Mouse (Mus musculus) forebrain, embryonic 11.5 days (tissue): ENCODE data around the gene Rcc1. TPM values are rescaled to one million over a fixed set of nuclear protein-coding genes. Genes with fewer than 3 reads are reported as not detected.
A peak's percentile ranks its signal among the peaks of the same experiment; 100 is the strongest.

ENCODE experiments used
- ATAC-seq: fragments of 200-750 bp; cut with Nextera tagmentation; replicated peaks from 2 replicates; pipeline ENCODE4 v1.8.0; 2017; ENCODE audit warnings: moderate TSS enrichment; ENCODE audit not compliant: low FRiP score
- DNase-seq: peaks from one replicate; pipeline ENCODE4 v3.0.0-alpha.2; 2017; ENCODE audit warnings: low spot score
- H3K27ac ChIP-seq: fragments of 300-500 bp; sonication (generic); 2 replicates; pipeline ENCODE4 v1.5.1; 2014; ENCODE audit warnings: low read depth, low read length
- H3K27me3 ChIP-seq: fragments of 300-500 bp; sonication (generic); 2 replicates; pipeline ENCODE4 v1.6.1; 2014; ENCODE audit warnings: mild to moderate bottlenecking, low read length, mixed read lengths; ENCODE audit not compliant: control insufficient read depth, insufficient read depth
- H3K36me3 ChIP-seq: fragments of 300-500 bp; sonication (generic); 2 replicates; pipeline ENCODE4 v1.6.1; 2014; ENCODE audit warnings: mild to moderate bottlenecking, low read length, moderate library complexity, mixed read lengths; ENCODE audit not compliant: control insufficient read depth, insufficient read depth
- H3K4me1 ChIP-seq: fragments of 300-500 bp; sonication (generic); replicated peaks from 2 replicates; pipeline ENCODE4 v1.6.1; 2014; ENCODE audit warnings: low read length, mixed read lengths; ENCODE audit not compliant: control insufficient read depth, insufficient read depth
- H3K4me2 ChIP-seq: fragments of 300-500 bp; sonication (generic); 2 replicates; pipeline ENCODE4 v1.6.1; 2014; ENCODE audit warnings: low read depth, mild to moderate bottlenecking, low read length, moderate library complexity, mixed read lengths; ENCODE audit not compliant: severe bottlenecking
- H3K4me3 ChIP-seq: fragments of 300-500 bp; sonication (generic); 2 replicates; pipeline ENCODE4 v1.5.1; 2014; ENCODE audit warnings: low read depth, low read length
- H3K9ac ChIP-seq: fragments of 300-500 bp; sonication (generic); 2 replicates; pipeline ENCODE4 v1.6.1; 2014; ENCODE audit warnings: low read length
- H3K9me3 ChIP-seq: fragments of 300-500 bp; sonication (generic); 2 replicates; pipeline ENCODE4 v1.6.1; 2016; ENCODE audit warnings: low read length, mixed read lengths; ENCODE audit not compliant: control insufficient read depth
- WGBS: fragments of 180-500 bp; shearing (Covaris S2); extraction: QIAGEN DNeasy Blood & Tissue Kit; methylation state at CpG from one replicate; pipeline ENCODE4 v1.1.7; 2014; 5-methylcytosine and 5-hydroxymethylcytosine counted together
- polyA plus RNA-seq: library from polyadenylated mRNA; unstranded; fragments of >200 nt; fragmentation: Nextera tagmentation; extraction: Ambion mirVana; gene quantifications from 2 replicates; pipeline ENCODE4 v1.2.1, GENCODE M21; 2014

Gene Rcc1
- polyA plus RNA-seq, result 93.2 and 103 TPM in 2 replicates

GRCm38 (mm10) chr4:132353481-132353885 is at the start of gene Rcc1:
Rcc1 (minus strand) TSS chr4:132353605.
- Histone ChIP-seq H3K4me2 (peak within 1 kb of the TSS; percentile 79), H3K4me3 (peak within 1 kb of the TSS; percentile 76), H3K36me3 (peaks cover 11% of the 10 kb centered on the region), H3K27me3 (no peaks in the 10 kb centered on the region), H3K27ac (peak within 1 kb of the TSS; percentile 90), H3K9ac (peak within 1 kb of the TSS; percentile 88), H3K9me3 (no peaks in the 10 kb centered on the region), H3K4me1 (no peaks in the 10 kb centered on the region; the same call in 1 of the 2 replicates)
- peak; percentile 90 for ATAC-seq
- peak; percentile 93 for DNase-seq
- WGBS, result under 1% methylated on average over 31 of the region's 31 CpGs

DNA sequence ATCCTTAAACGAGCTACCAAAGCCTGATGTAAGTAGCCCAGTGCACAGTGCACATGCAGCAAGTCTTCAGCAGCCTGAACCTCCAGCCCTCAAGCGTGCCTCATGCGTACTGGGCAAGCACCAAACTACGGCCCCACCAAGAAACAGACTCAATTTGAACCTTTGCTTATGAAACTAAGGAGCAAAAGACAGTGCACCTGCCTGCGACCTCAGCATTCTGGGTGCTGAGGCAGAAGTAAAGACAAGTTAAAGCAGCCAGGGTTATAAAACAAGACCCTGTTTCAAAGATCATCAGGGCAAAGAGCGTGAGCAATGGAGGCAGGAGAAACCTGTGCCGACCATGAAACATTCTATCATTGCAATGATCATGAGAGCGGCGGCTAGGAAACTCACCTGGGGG is 47.6 kb upstream of the Rcc1 start:
- Histone ChIP-seq H3K4me1 (peaks cover 5% of the 10 kb centered on the region; the same call in 1 of the 2 replicates), H3K9ac (no peak overlapping the region), H3K4me3 (no peak overlapping the region), H3K27ac (no peak overlapping the region), H3K27me3 (no peaks in the 10 kb centered on the region), H3K9me3 (no peaks in the 10 kb centered on the region), H3K36me3 (no peaks in the 10 kb centered on the region), H3K4me2 (no peak overlapping the region)
- WGBS, result 92% methylated on average over 9 of the region's 9 CpGs
- ATAC-seq, result no peak
- no peak for DNase-seq

DNA sequence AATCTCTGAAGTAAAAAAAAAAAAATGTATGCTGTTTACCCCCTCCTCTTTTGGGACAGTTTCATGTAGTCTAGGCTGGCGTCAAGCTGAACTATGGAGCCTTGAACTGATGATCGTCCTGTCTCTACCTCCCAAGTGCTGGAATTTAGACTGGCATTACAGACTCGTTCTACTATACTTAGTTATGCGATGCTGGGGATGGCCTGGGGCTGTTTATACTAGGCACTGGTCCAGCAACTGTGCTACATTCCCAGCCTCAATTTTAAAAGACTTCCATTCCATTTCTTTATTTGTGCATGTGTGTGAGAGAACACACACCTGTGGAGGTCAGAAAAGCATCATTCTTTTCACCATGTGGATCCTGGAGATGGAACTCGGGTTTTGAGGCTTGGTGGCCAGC is 45.5 kb upstream of the Rcc1 start:
- no peaks in the 10 kb centered on the region for H3K27me3 ChIP-seq
- H3K36me3 ChIP-seq, result no peaks in the 10 kb centered on the region
- no peak overlapping the region for H3K27ac ChIP-seq
- H3K9ac ChIP-seq, result no peak overlapping the region
- no peak for DNase-seq
- no peak for ATAC-seq
- H3K4me1 ChIP-seq, result peaks cover 5% of the 10 kb centered on the region; the same call in 1 of the 2 replicates
- WGBS, result 80% methylated on average over 5 of the region's 5 CpGs
- no peak overlapping the region for H3K4me2 ChIP-seq
- no peaks in the 10 kb centered on the region for H3K9me3 ChIP-seq
- H3K4me3 ChIP-seq, result no peak overlapping the region

DNA sequence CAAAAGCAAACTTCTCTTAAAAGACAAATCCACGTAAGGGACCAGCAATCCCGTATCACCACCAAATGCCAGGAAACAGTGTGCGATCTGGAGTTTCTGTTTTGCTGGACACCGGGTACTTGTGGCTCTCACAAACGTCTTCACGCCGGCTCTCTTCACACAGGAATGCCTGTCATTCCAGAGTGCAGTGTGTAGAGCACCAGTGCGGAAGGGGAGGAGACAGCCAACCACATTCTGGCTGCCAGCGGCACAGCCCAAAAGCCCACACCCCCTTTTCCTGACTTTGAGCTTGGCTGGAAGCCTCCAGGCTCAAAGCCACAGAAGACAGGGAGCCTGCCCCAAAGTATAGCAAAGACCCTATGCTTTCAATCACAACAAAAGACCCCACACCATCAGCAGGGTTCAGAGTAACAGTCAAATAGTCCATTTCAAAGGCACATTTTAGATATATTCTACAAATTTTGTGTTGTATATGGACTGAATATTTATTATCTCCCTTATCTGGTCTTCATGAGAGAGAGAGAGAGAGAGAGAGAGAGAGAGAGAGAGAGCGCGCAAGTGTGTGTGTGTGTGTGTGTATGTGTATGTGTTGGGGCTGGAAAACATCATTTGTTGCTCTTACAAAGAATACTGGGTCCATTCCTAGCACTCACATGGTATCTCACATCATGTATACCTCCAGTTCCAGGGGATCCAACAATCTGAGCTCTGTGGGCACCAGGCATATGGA is 44.8 kb upstream of the Rcc1 start:
- no peaks in the 10 kb centered on the region for H3K27me3 ChIP-seq
- H3K9ac ChIP-seq, result no peak overlapping the region
- no peak overlapping the region for H3K4me2 ChIP-seq
- ATAC-seq (no peak), DNase-seq (peak; percentile 67)
- no peaks in the 10 kb centered on the region for H3K36me3 ChIP-seq
- H3K27ac ChIP-seq, result no peak overlapping the region
- no peaks in the 10 kb centered on the region for H3K9me3 ChIP-seq
- peaks cover 5% of the 10 kb centered on the region; the same call in 1 of the 2 replicates for H3K4me1 ChIP-seq
- WGBS, result 56% methylated on average over 11 of the region's 11 CpGs
- no peak overlapping the region for H3K4me3 ChIP-seq

GRCm38 (mm10) chr4:132397120-132397519 is 43.7 kb upstream of the Rcc1 start:
- DNase-seq, result no peak
- H3K9ac ChIP-seq, result no peak overlapping the region

DNA sequence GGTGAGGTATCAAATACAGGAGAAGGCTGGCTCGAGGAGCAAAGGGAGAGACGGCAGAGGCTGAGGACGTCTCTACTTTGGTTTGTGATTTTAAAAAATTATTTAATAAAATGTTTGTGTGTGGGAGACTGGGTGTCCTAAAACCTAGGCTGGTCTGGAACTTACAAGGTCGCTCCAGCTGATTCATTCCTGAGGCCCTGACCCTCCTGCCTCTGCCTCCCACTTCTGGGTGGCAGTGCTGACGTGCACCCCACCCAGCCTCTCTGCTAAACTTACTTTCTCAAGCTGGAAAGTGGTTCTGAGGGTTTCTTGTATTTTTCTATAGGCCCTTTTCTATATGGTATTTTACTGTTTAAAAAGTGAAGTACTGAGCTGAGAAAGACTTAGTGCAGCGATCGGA is 42.8 kb upstream of the Rcc1 start:
- H3K4me2 ChIP-seq, result no peak overlapping the region
- H3K9ac ChIP-seq, result no peak overlapping the region
- peaks cover 5% of the 10 kb centered on the region; the same call in 1 of the 2 replicates for H3K4me1 ChIP-seq
- no peaks in the 10 kb centered on the region for H3K27me3 ChIP-seq
- ATAC-seq (no peak), DNase-seq (no peak)
- H3K36me3 ChIP-seq, result no peaks in the 10 kb centered on the region
- no peaks in the 10 kb centered on the region for H3K9me3 ChIP-seq
- no peak overlapping the region for H3K4me3 ChIP-seq
- 95% methylated on average over 7 of the region's 7 CpGs for WGBS
- H3K27ac ChIP-seq, result no peak overlapping the region

More at GRCm38 (mm10) chr4:132397120-132397519, 43.7 kb upstream of the Rcc1 start:
- WGBS, result 95% methylated on average over 3 of the region's 3 CpGs
- Histone ChIP-seq H3K4me2 (no peak overlapping the region), H3K36me3 (no peaks in the 10 kb centered on the region), H3K27ac (no peak overlapping the region), H3K4me3 (no peak overlapping the region), H3K9me3 (no peaks in the 10 kb centered on the region), H3K27me3 (no peaks in the 10 kb centered on the region), H3K4me1 (peaks cover 5% of the 10 kb centered on the region; the same call in 1 of the 2 replicates)
- no peak for ATAC-seq

GRCm38 (mm10) chr4:132391063-132391740 is 37.8 kb upstream of the Rcc1 start:
- no peaks in the 10 kb centered on the region for H3K27me3 ChIP-seq
- no peak for ATAC-seq
- no peak overlapping the region for H3K9ac ChIP-seq
- DNase-seq, result no peak
- no peak overlapping the region for H3K4me2 ChIP-seq
- no peaks in the 10 kb centered on the region for H3K4me1 ChIP-seq
- H3K4me3 ChIP-seq, result no peak overlapping the region
- H3K36me3 ChIP-seq, result no peaks in the 10 kb centered on the region
- WGBS, result 95% methylated on average over 8 of the region's 8 CpGs
- no peak overlapping the region for H3K27ac ChIP-seq
- H3K9me3 ChIP-seq, result no peaks in the 10 kb centered on the region

GRCm38 (mm10) chr4:132389302-132389701 is 35.9 kb upstream of the Rcc1 start:
- ATAC-seq (no peak), DNase-seq (no peak)
- H3K9me3 ChIP-seq, result no peaks in the 10 kb centered on the region
- 91% methylated on average over 4 of the region's 4 CpGs for WGBS
- no peak overlapping the region for H3K9ac ChIP-seq
- no peaks in the 10 kb centered on the region for H3K36me3 ChIP-seq
- H3K4me2 ChIP-seq, result no peak overlapping the region
- H3K4me3 ChIP-seq, result no peak overlapping the region
- no peak overlapping the region for H3K27ac ChIP-seq
- H3K4me1 ChIP-seq, result no peaks in the 10 kb centered on the region
- no peaks in the 10 kb centered on the region for H3K27me3 ChIP-seq
